Mouse (Mus musculus) neural tube, embryonic 11.5 days (tissue): ENCODE data around the gene Slit3. TPM values are rescaled to one million over a fixed set of nuclear protein-coding genes. Genes with fewer than 3 reads are reported as not detected.

Experiments
- ATAC-seq: fragments of 200-750 bp; cut with Nextera tagmentation; 2 replicates; pipeline ENCODE4 v1.8.0; 2017; ENCODE audit warnings: moderate number of reproducible peaks, mild to moderate bottlenecking, moderate TSS enrichment, moderate library complexity; ENCODE audit not compliant: insufficient read depth, low FRiP score, low TSS enrichment
- DNase-seq: peaks from one replicate; pipeline ENCODE4 v3.0.0-alpha.2; 2015; ENCODE audit warnings: low spot score
- H3K27ac ChIP-seq: fragments of 300-500 bp; sonication (generic); 2 replicates; pipeline ENCODE4 v1.5.1; 2014; ENCODE audit warnings: low read depth, mild to moderate bottlenecking, low read length
- H3K27me3 ChIP-seq: fragments of 300-500 bp; sonication (generic); 2 replicates; pipeline ENCODE4 v1.6.1; 2014; ENCODE audit warnings: mild to moderate bottlenecking, low read length, mixed read lengths; ENCODE audit not compliant: control insufficient read depth, insufficient read depth
- H3K36me3 ChIP-seq: fragments of 300-500 bp; sonication (generic); 2 replicates; pipeline ENCODE4 v1.6.1; 2014; ENCODE audit warnings: mild to moderate bottlenecking, low read length, moderate library complexity, mixed read lengths; ENCODE audit not compliant: control insufficient read depth, insufficient read depth
- H3K4me1 ChIP-seq: fragments of 300-500 bp; sonication (generic); 2 replicates; pipeline ENCODE4 v1.6.1; 2014; ENCODE audit warnings: low read length, mixed read lengths; ENCODE audit not compliant: control insufficient read depth, insufficient read depth
- H3K4me2 ChIP-seq: fragments of 300-500 bp; sonication (generic); 2 replicates; pipeline ENCODE4 v1.6.1; 2014; ENCODE audit warnings: low read depth, mild to moderate bottlenecking, moderate library complexity
- H3K4me3 ChIP-seq: fragments of 300-500 bp; sonication (generic); 2 replicates; pipeline ENCODE4 v1.5.1; 2014; ENCODE audit warnings: low read depth, low read length
- H3K9ac ChIP-seq: fragments of 300-500 bp; sonication (generic); 2 replicates; pipeline ENCODE4 v1.6.1; 2014; ENCODE audit warnings: mild to moderate bottlenecking, low read length
- H3K9me3 ChIP-seq: fragments of 300-500 bp; sonication (generic); 2 replicates; pipeline ENCODE4 v1.6.1; 2016; ENCODE audit warnings: low read length; ENCODE audit not compliant: control insufficient read depth
- WGBS: fragments of 180-500 bp; shearing (Covaris S2); extraction: QIAGEN DNeasy Blood & Tissue Kit; methylation state at CpG from one replicate; pipeline ENCODE4 v1.1.7; 2014; 5-methylcytosine and 5-hydroxymethylcytosine counted together
- polyA plus RNA-seq: library from polyadenylated mRNA; unstranded; fragments of >200 nt; fragmentation: Nextera tagmentation; extraction: Ambion mirVana; gene quantifications from 2 replicates; pipeline ENCODE4 v1.2.1, GENCODE M21; 2014

Gene Slit3
- polyA plus RNA-seq, 1 experiment from 2014 or later, result 41.3 TPM

- Histone ChIP-seq H3K9me3 (no peaks in the 10 kb centered on the region), H3K36me3 (no peaks in the 10 kb centered on the region), H3K9ac (no peak overlapping the region), H3K4me1 (no peaks in the 10 kb centered on the region), H3K4me3 (no peak overlapping the region), H3K27me3 (no peaks in the 10 kb centered on the region), H3K27ac (no peak overlapping the region), H3K4me2 (no peak overlapping the region)
- DNase-seq, result no peak
- WGBS, result 82% methylated on average over 1 of the region's 1 CpGs
- ATAC-seq, result no peak
Measured at GRCm38 (mm10) chr11:35088136-35088535, 32.9 kb upstream of the Slit3 start.

- H3K4me1 ChIP-seq, result no peaks in the 10 kb centered on the region
- 92% methylated on average over 13 of the region's 13 CpGs for WGBS
- no peaks in the 10 kb centered on the region for H3K9me3 ChIP-seq
- DNase-seq (no peak), ATAC-seq (no peak)
- H3K36me3 ChIP-seq, result no peaks in the 10 kb centered on the region
- H3K4me3 ChIP-seq, result no peak overlapping the region
- H3K9ac ChIP-seq, result no peak overlapping the region
- no peak overlapping the region for H3K4me2 ChIP-seq
- no peaks in the 10 kb centered on the region for H3K27me3 ChIP-seq
- no peak overlapping the region for H3K27ac ChIP-seq
Measured at GRCm38 (mm10) chr11:35090629-35091335, 30.2 kb upstream of the Slit3 start.

- 69% methylated on average over 5 of the region's 5 CpGs for WGBS
- no peaks in the 10 kb centered on the region for H3K27me3 ChIP-seq
- no peak for DNase-seq
Measured at GRCm38 (mm10) chr11:35096538-35096937, 24.5 kb upstream of the Slit3 start.

GRCm38 (mm10) chr11:35109781-35110180 is 11.2 kb upstream of the Slit3 start:
- no peaks in the 10 kb centered on the region for H3K36me3 ChIP-seq
- WGBS, result 81% methylated on average over 4 of the region's 4 CpGs

More at GRCm38 (mm10) chr11:35096538-35096937, 24.5 kb upstream of the Slit3 start:
- Histone ChIP-seq H3K4me1 (no peaks in the 10 kb centered on the region), H3K27ac (no peak overlapping the region), H3K4me2 (no peak overlapping the region), H3K9ac (no peak overlapping the region), H3K4me3 (no peak overlapping the region), H3K36me3 (no peaks in the 10 kb centered on the region), H3K9me3 (no peaks in the 10 kb centered on the region)
- no peak for ATAC-seq

GRCm38 (mm10) chr11:35110784-35111183 is 10.2 kb upstream of the Slit3 start:
- no peaks in the 10 kb centered on the region for H3K4me1 ChIP-seq
- no peak for DNase-seq
- 59% methylated on average over 2 of the region's 2 CpGs for WGBS
- H3K9me3 ChIP-seq, result no peaks in the 10 kb centered on the region
- H3K4me2 ChIP-seq, result no peak overlapping the region
- no peaks in the 10 kb centered on the region for H3K27me3 ChIP-seq
- no peaks in the 10 kb centered on the region for H3K36me3 ChIP-seq
- H3K4me3 ChIP-seq, result no peak overlapping the region
- no peak overlapping the region for H3K27ac ChIP-seq
- no peak for ATAC-seq
- no peak overlapping the region for H3K9ac ChIP-seq

More at GRCm38 (mm10) chr11:35109781-35110180, 11.2 kb upstream of the Slit3 start:
- Histone ChIP-seq H3K9ac (no peak overlapping the region), H3K27ac (no peak overlapping the region), H3K9me3 (no peaks in the 10 kb centered on the region), H3K27me3 (no peaks in the 10 kb centered on the region), H3K4me2 (no peak overlapping the region), H3K4me1 (no peaks in the 10 kb centered on the region), H3K4me3 (no peak overlapping the region)
- ATAC-seq (no peak), DNase-seq (no peak)

GRCm38 (mm10) chr11:35113290-35113689 is 7.7 kb upstream of the Slit3 start:
- no peak overlapping the region for H3K9ac ChIP-seq
- H3K4me2 ChIP-seq, result no peak overlapping the region
- no peaks in the 10 kb centered on the region for H3K4me1 ChIP-seq
- no peak for ATAC-seq
- H3K36me3 ChIP-seq, result no peaks in the 10 kb centered on the region
- DNase-seq, result no peak
- H3K9me3 ChIP-seq, result no peaks in the 10 kb centered on the region
- no peaks in the 10 kb centered on the region for H3K27me3 ChIP-seq
- WGBS, result 52% methylated on average over 1 of the region's 1 CpGs
- no peak overlapping the region for H3K27ac ChIP-seq
- no peak overlapping the region for H3K4me3 ChIP-seq

GRCm38 (mm10) chr11:35116436-35116835 is 4.6 kb upstream of the Slit3 start:
- no peaks in the 10 kb centered on the region for H3K36me3 ChIP-seq
- H3K4me2 ChIP-seq, result no peak overlapping the region
- DNase-seq (no peak), ATAC-seq (no peak)
- peaks cover under 1% of the 10 kb centered on the region; the same call in 1 of the 2 replicates for H3K4me1 ChIP-seq
- no peak overlapping the region for H3K9ac ChIP-seq
- WGBS, result 60% methylated on average over 3 of the region's 3 CpGs
- no peak overlapping the region for H3K27ac ChIP-seq
- peaks cover 13% of the 10 kb centered on the region for H3K27me3 ChIP-seq
- no peak overlapping the region for H3K4me3 ChIP-seq
- no peaks in the 10 kb centered on the region for H3K9me3 ChIP-seq

GRCm38 (mm10) chr11:35117871-35118270 is 3.2 kb upstream of the Slit3 start:
- peaks cover 4% of the 10 kb centered on the region for H3K4me1 ChIP-seq
- peaks cover 23% of the 10 kb centered on the region for H3K27me3 ChIP-seq
- WGBS, result 83% methylated on average over 3 of the region's 3 CpGs
- no peak overlapping the region for H3K4me2 ChIP-seq
- no peak overlapping the region for H3K27ac ChIP-seq
- no peaks in the 10 kb centered on the region for H3K9me3 ChIP-seq
- no peaks in the 10 kb centered on the region for H3K36me3 ChIP-seq
- DNase-seq, result no peak
- no peak overlapping the region for H3K9ac ChIP-seq
- ATAC-seq, result no peak
- H3K4me3 ChIP-seq, result no peak overlapping the region

- no peaks in the 10 kb centered on the region for H3K9me3 ChIP-seq
- DNase-seq (no peak), ATAC-seq (no peak)
- no peak overlapping the region for H3K27ac ChIP-seq
- peaks cover 4% of the 10 kb centered on the region for H3K4me1 ChIP-seq
- H3K9ac ChIP-seq, result no peak overlapping the region
- no peaks in the 10 kb centered on the region; the same call in 1 of the 2 replicates for H3K36me3 ChIP-seq
- WGBS, result 64% methylated on average over 6 of the region's 6 CpGs
- peaks cover 30% of the 10 kb centered on the region for H3K27me3 ChIP-seq
- no peak overlapping the region for H3K4me3 ChIP-seq
- no peak overlapping the region for H3K4me2 ChIP-seq
Measured at GRCm38 (mm10) chr11:35118731-35119130, 2.3 kb upstream of the Slit3 start.
